Mouse (Mus musculus) layer of hippocampus, adult 2 months (tissue): Measurements from ENCODE around the gene Clhc1. TPM values are rescaled to one million over a fixed set of nuclear protein-coding genes. Genes with fewer than 3 reads are reported as not detected.
A peak's percentile ranks its signal among the peaks of the same experiment; 100 is the strongest.

Source experiments
- DNase-seq, 2 experiments: peaks; one replicate each; pipeline ENCODE4 v3.0.0; 2022; ENCODE audit warnings: low spot score in 2 of 2
- H3K27ac ChIP-seq: fragments of 200-600 bp; 2 replicates; pipeline ENCODE4 v1.8.1; 2022
- H3K4me3 ChIP-seq: fragments of 200-600 bp; 2 replicates; pipeline ENCODE4 v1.8.1; 2022; ENCODE audit warnings: mild to moderate bottlenecking
- CTCF ChIP-seq: fragments of 200-600 bp; conservative IDR thresholded peaks from 2 replicates; pipeline ENCODE4 v1.8.1; 2022; ENCODE audit warnings: antibody characterized with exemption, mild to moderate bottlenecking, moderate library complexity
- total RNA-seq, 2 experiments: library from RNA; stranded (reverse); gene quantifications; 2 replicates each; pipeline ENCODE4 v1.2.3; 2021

Clhc1 gene
- total RNA-seq, 2 experiments from 2014 or later = 0.38 TPM; not detected in 1

GRCm38 (mm10) chr11:29607465-29607990 is 59.8 kb downstream of the Clhc1 start:
- no peak overlapping the region for H3K27ac ChIP-seq

GRCm38 (mm10) chr11:29609756-29610468 is 62.2 kb downstream of the Clhc1 start:
- no peak for TF ChIP-seq CTCF
- no peak overlapping the region for H3K4me3 ChIP-seq
- no peak for DNase-seq

More at GRCm38 (mm10) chr11:29607465-29607990, 59.8 kb downstream of the Clhc1 start:
- no peak for TF ChIP-seq CTCF
- DNase-seq = no peak
- no peak overlapping the region for H3K4me3 ChIP-seq

GRCm38 (mm10) chr11:29612007-29612406 is 64.3 kb downstream of the Clhc1 start:
- Histone ChIP-seq H3K4me3 (no peak overlapping the region), H3K27ac (no peak overlapping the region)
- TF ChIP-seq CTCF = no peak
- no peak for DNase-seq

More at GRCm38 (mm10) chr11:29609756-29610468, 62.2 kb downstream of the Clhc1 start:
- H3K27ac ChIP-seq = no peak overlapping the region

GRCm38 (mm10) chr11:29613185-29613735 is 65.5 kb downstream of the Clhc1 start:
- TF ChIP-seq CTCF = no peak
- DNase-seq = no peak
- Histone ChIP-seq H3K4me3 (no peak overlapping the region), H3K27ac (peak overlapping the region; percentile 12; the same call in 1 of the 2 replicates)

- H3K27ac ChIP-seq = no peak overlapping the region; the same call in 1 of the 2 replicates
- TF ChIP-seq CTCF = no peak
- peak in 1 of 2 experiments; percentile 15 for DNase-seq
- H3K4me3 ChIP-seq = no peak overlapping the region
Measured at GRCm38 (mm10) chr11:29614217-29614924, 66.6 kb downstream of the Clhc1 start.

- no peak for TF ChIP-seq CTCF
- DNase-seq = peak; percentile 27 to 71
- Histone ChIP-seq H3K27ac (peak overlapping the region; percentile 85), H3K4me3 (no peak overlapping the region)
Measured at GRCm38 (mm10) chr11:29622030-29622790, 74.5 kb downstream of the Clhc1 start.

- no peak for DNase-seq
- Histone ChIP-seq H3K27ac (peak overlapping the region; percentile 84), H3K4me3 (no peak overlapping the region)
- no peak for TF ChIP-seq CTCF
Measured at GRCm38 (mm10) chr11:29623327-29623726, 75.6 kb downstream of the Clhc1 start.

GRCm38 (mm10) chr11:29626541-29626940 is 78.8 kb downstream of the Clhc1 start:
- no peak for DNase-seq
- H3K27ac ChIP-seq = no peak overlapping the region
- H3K4me3 ChIP-seq = no peak overlapping the region
- TF ChIP-seq CTCF = no peak

GRCm38 (mm10) chr11:29627706-29628105 is 80.0 kb downstream of the Clhc1 start:
- no peak for TF ChIP-seq CTCF
- no peak overlapping the region for H3K4me3 ChIP-seq
- no peak for DNase-seq

More at GRCm38 (mm10) chr11:29627706-29628105, 80.0 kb downstream of the Clhc1 start:
- no peak overlapping the region for H3K27ac ChIP-seq

Other genes starting within 250 kb of the Clhc1 start
- gene Ccdc88a, start 174.3 kb upstream of the Clhc1 start, total RNA-seq = 10 to 100 TPM; 62.8 to 69.3 TPM
- 1 to 10 TPM; 4.1 to 6.8 TPM for gene Prorsd1, start 32.9 kb upstream of the Clhc1 start, total RNA-seq
- gene Mtif2, start 21.5 kb upstream of the Clhc1 start, total RNA-seq = 10 to 100 TPM; 37.1 to 38.9 TPM
- 100 to 1,000 TPM; 459 to 490 TPM for gene Rps27a, start 159 bp downstream of the Clhc1 start, total RNA-seq
- 100 to 1,000 TPM; 456 to 473 TPM for gene Rtn4, start 145.0 kb downstream of the Clhc1 start, total RNA-seq